Mouse (Mus musculus) MEL (cell line): ENCODE measurements around the gene Antxr1.

Experiments
- EP300 ChIP-seq, 2 experiments: IDR thresholded peaks; 2 replicates each; pipeline ENCODE4 v1.6.1; 2011; ENCODE audit warnings: improper control_type of control experiment in 2 of 2, low read length in 2 of 2, low read depth in 1 of 2, mild to moderate bottlenecking in 1 of 2
- GABPA ChIP-seq: IDR thresholded peaks from 2 replicates; pipeline ENCODE4 v1.6.1; 2012; ENCODE audit warnings: low read depth, mild to moderate bottlenecking, inconsistent platforms, low read length, improper control_type of control experiment, moderate library complexity
- MXI1 ChIP-seq: IDR thresholded peaks from 2 replicates; pipeline ENCODE4 v1.6.1; 2011; ENCODE audit warnings: mild to moderate bottlenecking, low read depth, low read length, improper control_type of control experiment

GRCm38 (mm10) chr6:87258976-87259375 lies 76.6 kb downstream of the Antxr1 start:
- TF ChIP-seq MXI1 (no peak), EP300 (IDR thresholded peaks at IDR 0.05; ENCODE audit: low read depth in 1 of 2, low read length in 2 of 2) (no peak), GABPA (no peak)
